In the genomic region with DNA sequence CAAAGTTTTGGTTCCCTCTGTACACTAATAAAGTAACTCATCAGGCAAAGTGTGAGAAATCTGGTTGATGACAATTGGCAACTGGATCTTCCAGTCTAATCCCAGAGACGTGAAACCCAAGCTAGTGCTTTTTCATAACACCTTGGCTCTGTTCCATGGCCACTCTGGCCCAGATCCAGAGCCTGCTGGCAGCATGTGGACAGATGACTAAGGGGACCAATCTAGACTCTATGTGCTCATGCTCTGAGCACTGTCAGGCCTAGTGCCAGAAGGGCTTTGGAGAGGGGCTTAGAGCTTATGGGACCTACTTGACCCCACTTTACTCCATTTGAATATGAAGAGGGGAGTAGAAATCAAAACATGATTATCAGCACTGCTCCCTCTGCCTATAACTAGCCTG, we compare ENCODE assay signal across 9 mouse cellular contexts. TPM values are rescaled to one million over a fixed set of nuclear protein-coding genes. Genes with fewer than 3 reads are reported as not detected.
DNase-seq lines count a peak whose midpoint lies in the region; ATAC-seq lines count a peak whose summit lies in the region.
"Had no signal": no experiment of that assay in that cellular context is flagged by ENCODE, and none has a peak within 500 bp of the region (broad histone marks: within the 10 kb centered on the region; RNA-seq: fewer than 3 reads in every experiment).

No protein-coding gene starts in this region.

- H3K27ac ChIP-seq in heart, embryonic 14.5 days (replicated peaks in 1 of 2; ENCODE audit: control insufficient read depth in 1 of 2, insufficient read depth in 1 of 2, low read depth in 2 of 2, low read length in 2 of 2), result peak overlapping the region in 1 of 2 experiments; percentile 51; a peak in 1 of 4 replicates
- H3K27ac ChIP-seq: neural tube, embryonic 12.5 days had no signal

- H3K27me3 ChIP-seq in heart, embryonic 14.5 days (ENCODE audit: control insufficient read depth, insufficient read depth, low read length), result no peaks in the 10 kb centered on the region
- H3K27me3 ChIP-seq: neural tube, embryonic 12.5 days had no signal

- H3K4me3 ChIP-seq in heart, embryonic 14.5 days (ENCODE audit: control insufficient read depth in 1 of 2, insufficient read depth in 1 of 2, low read depth in 1 of 2, low read length in 2 of 2), result no peak overlapping the region
- H3K4me3 ChIP-seq: neural tube, embryonic 12.5 days had no signal

- H3K4me1 ChIP-seq in heart, embryonic 14.5 days (ENCODE audit: control insufficient read depth in 2 of 2, insufficient read depth in 2 of 2, low read length in 2 of 2), result peaks cover 2 to 17% of the 10 kb centered on the region in 2 experiments

- 3% methylated on average over 1 of the region's 1 CpGs for WGBS in heart, embryonic 14.5 days

- 0 out of 2 replicates have a peak, but pooled peaks have one; percentile 52 for ATAC-seq in erythroid progenitor cell, adult 5-6 weeks (replicated peaks; ENCODE audit: low FRiP score, poor library complexity, severe bottlenecking)
- ATAC-seq in heart, embryonic 14.5 days (ENCODE audit: insufficient number of reproducible peaks, insufficient read depth, low FRiP score, low read depth), result peak; percentile 95

- H3K9me3 ChIP-seq in heart, embryonic 14.5 days (ENCODE audit: control insufficient read depth, low read length), result no peaks in the 10 kb centered on the region
- H3K9me3 ChIP-seq: neural tube, embryonic 12.5 days had no signal

- DNase-seq in 3134 (ENCODE audit: extremely low read depth, insufficient read length, low spot score), result peak; percentile 59
- DNase-seq in adrenal gland, adult 18-20 months (ENCODE audit: low spot score in 2 of 2), result peak; percentile 95 to 99
- peak; percentile 74 to 90 for DNase-seq in layer of hippocampus, adult 8-10 months (ENCODE audit: low spot score in 2 of 2)
- peak; percentile 98 for DNase-seq in lung, postnatal 14 days
- peak; percentile 17 to 30 for DNase-seq in spleen, adult 18-20 months
- DNase-seq in thymus, postnatal 0 days (ENCODE audit: low spot score), result no peak

- H3K4me2 ChIP-seq in heart, embryonic 14.5 days (ENCODE audit: low read length), result peak overlapping the region; percentile 26
- H3K4me2 ChIP-seq: neural tube, embryonic 12.5 days had no signal

- H3K9ac ChIP-seq in heart, embryonic 14.5 days (ENCODE audit: low read length), result no peak overlapping the region
- H3K9ac ChIP-seq: neural tube, embryonic 12.5 days had no signal

- H3K36me3 ChIP-seq in heart, embryonic 14.5 days (ENCODE audit: control insufficient read depth, insufficient read depth, low read length), result peaks cover 23% of the 10 kb centered on the region

RNA-seq across cellular contexts. Expression of gene Eef1akmt1, which starts 36.1 kb away (rescaled TPM):
- 10 to 100 TPM; 24.6 to 28.4 TPM for total RNA-seq in adrenal gland, adult 18-20 months (2021)
- 7.9 and 10.9 TPM in 2 replicates for total RNA-seq in erythroid progenitor cell, adult 5-6 weeks (2015; ENCODE audit: low replicate concordance)
- not detected in 2 replicates for total RNA-seq in erythroid progenitor cell, adult 5-6 weeks (2017; ENCODE audit: low replicate concordance)
- polyA plus RNA-seq in heart, embryonic 14.5 days (2014; fragmentation: Nextera tagmentation; extraction: Ambion mirVana), result 73.8 and 82.0 TPM in 2 replicates
- 10 to 100 TPM; 28.5 to 34.4 (median 32.4) TPM for total RNA-seq in layer of hippocampus, adult 8-10 months (2022)
- 100 and 117 TPM in 2 replicates for polyA plus RNA-seq in thymus, postnatal 0 days (2015; fragmentation: Nextera tagmentation; extraction: Ambion mirVana)

RNA-seq across cellular contexts. Expression of gene Xpo4, which starts 57.7 kb away (rescaled TPM):
- total RNA-seq in adrenal gland, adult 18-20 months (2021), result 10 to 100 TPM; 22.5 to 32.7 TPM
- total RNA-seq in erythroid progenitor cell, adult 5-6 weeks (2015; ENCODE audit: low replicate concordance), result 20.5 and 23.1 TPM in 2 replicates
- total RNA-seq in erythroid progenitor cell, adult 5-6 weeks (2017; ENCODE audit: low replicate concordance), result 39.3 and 75.2 TPM in 2 replicates
- polyA plus RNA-seq in heart, embryonic 14.5 days (2014; fragmentation: Nextera tagmentation; extraction: Ambion mirVana), result 18.6 and 19.0 TPM in 2 replicates
- 10 to 100 TPM; 11.8 to 17.7 (median 14.4) TPM for total RNA-seq in layer of hippocampus, adult 8-10 months (2022)
- polyA plus RNA-seq in thymus, postnatal 0 days (2015; fragmentation: Nextera tagmentation; extraction: Ambion mirVana), result 14.0 and 19.6 TPM in 2 replicates
